Mouse (Mus musculus): ENCODE results near the gene Asic4. TPM values are rescaled to one million over a fixed set of nuclear protein-coding genes. Genes with fewer than 3 reads are reported as not detected.

Asic4 gene
- polyA plus RNA-seq (2014; fragmentation: Illumina TruSeq; extraction: RNeasy Lipid Tissue Mini Kit (QIAGEN cat#74804); ENCODE audit: low read depth, low replicate concordance): not detected

DNA sequence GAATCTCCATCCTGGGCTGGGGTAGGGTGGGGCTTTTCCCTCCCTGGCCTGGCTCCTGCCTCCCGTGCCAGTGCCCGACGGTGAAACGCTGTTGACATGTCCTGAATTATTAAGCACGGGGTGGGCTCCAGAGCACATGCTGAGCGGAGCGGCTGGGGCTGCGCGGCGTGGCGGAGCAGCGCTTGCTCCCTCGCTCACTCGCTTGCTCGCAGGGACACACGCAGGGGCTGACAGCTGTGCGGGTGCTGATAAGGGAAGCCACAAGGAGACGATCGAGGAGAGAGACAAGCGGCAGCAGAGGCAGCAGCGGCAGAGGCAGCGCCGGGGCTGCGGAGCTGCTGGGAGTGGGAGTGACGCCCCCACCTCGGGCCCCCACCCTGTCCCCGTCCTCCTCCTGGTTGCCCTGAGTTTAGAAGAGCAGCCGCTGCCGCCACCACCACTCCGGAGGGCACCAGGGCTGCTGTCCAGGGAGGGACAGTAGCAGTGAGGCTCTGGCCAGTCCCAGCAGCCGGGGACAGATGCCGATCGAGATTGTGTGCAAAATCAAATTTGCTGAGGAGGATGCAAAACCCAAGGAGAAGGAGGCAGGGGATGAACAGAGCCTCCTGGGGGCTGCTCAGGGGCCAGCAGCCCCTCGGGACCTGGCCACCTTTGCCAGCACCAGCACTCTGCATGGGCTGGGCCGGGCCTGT lies at the start of gene Asic4:
Gene Asic4 (plus strand): TSS at position 123 of the 692 bp plus-strand sequence.

DNA sequence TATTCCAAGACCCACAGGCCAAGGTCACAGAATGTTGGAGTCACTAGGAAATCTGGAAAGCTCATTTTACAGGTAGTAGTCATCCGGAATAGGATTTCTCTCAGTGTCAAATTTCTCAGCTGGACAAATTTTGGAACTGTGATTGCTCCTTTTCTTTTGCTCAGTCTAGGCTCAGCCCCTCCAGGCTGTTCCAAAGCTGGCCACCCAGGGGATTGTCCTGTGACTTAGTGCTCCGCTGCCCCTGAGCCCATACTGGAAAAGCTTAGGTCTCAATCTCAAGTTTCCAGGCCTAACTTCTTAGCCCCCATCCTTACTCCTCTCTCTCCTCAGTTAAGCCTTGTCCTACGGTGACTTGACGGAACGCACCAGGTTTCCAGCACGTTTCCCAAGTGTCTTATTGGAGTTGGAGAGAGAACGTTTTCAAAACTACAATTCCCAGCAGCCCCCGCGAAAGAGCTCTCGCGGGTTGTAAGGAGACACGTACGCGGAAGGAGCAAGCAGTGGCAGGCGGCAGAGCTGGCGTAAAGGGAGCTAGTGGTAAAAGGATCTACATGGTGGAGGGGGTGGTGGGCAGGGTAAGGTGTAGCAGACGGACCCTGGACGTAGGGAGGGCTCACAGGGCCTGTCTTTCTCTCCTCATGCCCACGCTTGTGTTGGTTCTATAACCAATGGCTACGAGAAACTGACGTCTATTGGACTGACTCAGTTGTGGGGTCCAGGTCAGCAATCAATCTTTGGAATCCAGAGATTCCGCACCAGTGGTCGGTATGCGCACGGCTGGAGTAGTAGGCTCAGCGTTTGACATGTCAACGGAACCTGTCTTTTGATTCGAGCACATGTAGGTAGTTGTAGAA lies 14.5 kb upstream of the Asic4 start, which contains the start of gene Gmppa:
Gene Gmppa (plus strand): TSS at position 456 of the 854 bp plus-strand sequence.

DNA sequence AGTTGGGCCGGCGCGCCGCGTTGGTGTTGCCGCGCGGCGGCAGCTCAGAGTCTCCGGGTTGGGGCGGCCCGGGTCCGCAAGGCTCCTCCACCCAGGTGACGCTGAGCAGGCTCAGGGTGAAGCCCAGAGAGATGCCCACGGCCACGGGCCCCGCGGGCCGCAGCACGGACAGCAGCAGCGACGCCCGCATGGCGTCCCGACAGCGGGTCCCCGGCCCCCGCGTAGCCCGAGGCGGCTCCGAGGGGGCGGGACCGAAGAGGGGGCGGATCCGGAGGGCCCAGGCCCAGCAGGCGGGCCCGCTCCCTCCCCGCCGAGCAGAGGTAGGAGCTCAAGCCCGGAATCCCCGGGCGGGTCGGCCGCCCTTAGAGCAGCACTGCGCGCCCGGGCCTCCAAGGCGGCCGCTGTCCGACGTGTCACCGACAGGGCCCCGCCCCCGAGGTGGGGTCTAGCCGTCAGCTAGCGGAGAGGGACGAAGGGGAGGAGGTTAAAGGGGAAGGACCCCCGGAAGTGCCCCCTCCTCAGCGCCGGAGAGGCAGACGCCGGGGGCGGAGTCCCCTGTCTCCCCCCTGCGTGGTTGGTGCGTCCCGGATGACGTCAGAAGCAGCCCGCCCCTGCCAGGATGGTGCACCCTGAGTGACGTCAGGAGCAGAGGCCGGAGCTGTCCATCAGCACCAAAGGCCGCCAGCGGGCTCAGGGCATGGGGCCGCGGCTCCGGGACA lies 28.8 kb downstream of the Asic4 start, which contains the start of the genes Chpf and Tmem198:
Gene Chpf (minus strand): TSS at position 392 of the 719 bp plus-strand sequence.
Gene Tmem198 (plus strand): TSS at position 617 of the 719 bp plus-strand sequence.

DNA sequence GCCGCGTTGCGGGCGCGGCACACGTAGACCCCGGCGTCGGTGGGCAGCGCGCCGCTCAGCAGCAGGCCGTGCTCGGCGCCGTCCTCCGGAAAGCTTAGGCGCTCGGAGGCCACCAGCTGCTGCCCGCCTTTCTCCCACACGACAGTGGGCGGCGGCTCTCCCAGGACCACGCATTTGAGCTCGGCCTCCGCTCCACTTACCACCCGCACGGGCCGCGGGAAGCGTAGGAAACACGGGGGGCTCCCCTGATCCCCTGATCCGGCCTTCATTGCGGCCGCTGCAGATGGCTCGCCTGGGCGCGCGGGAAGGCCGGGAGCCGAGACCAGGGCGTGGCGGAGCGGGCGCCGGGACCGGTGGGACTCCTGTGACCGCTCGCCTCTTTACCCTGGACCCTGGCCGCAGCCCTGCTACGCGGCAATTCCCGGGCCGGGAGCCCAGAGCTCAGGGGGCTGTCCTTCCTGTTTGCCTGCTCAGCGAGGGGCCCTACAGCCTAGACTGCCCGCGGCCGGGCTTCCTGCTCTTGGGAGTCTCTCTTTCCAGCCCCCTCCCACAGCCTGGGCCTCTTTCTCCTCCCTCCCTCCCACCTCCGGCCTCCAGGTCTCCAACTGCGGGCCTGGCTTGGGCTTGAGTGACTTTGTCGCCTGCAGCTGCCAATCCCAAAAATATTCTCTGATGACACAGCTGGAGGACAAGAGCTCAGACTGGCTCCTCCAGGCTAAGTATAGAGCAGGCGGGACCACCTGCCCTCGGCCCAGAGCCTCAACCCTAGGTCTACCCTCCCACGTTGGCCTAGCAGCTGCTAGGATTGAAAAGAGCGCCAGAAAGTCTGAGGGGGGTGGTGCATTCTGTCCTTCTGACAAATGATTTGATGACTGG lies 56.0 kb downstream of the Asic4 start, which contains the start of gene Obsl1:
Gene Obsl1 (minus strand): TSS at position 497 of the 876 bp plus-strand sequence.

DNA sequence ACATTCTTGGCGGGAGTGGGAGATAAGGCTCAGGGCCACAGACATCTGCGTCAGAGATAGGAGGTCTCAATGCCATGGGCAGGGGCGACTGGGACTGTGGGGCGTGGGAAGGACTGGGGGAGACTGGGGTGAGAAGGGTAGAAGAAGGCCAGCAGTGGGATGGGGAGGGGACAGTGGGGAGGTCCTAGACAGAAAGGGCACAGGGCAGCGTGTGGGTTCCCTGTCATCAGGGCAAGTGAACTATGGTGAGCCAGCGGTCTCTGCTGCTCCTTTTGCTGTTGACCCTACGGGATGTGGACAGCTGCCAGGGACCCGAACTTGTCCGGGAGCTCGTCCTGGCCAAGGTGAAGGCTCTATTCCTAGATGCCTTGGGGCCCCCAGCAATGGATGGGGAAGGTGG lies 56.8 kb downstream of the Asic4 start, which contains the start of gene Inha:
Gene Inha (plus strand): TSS at position 72 of the 400 bp plus-strand sequence.

DNA sequence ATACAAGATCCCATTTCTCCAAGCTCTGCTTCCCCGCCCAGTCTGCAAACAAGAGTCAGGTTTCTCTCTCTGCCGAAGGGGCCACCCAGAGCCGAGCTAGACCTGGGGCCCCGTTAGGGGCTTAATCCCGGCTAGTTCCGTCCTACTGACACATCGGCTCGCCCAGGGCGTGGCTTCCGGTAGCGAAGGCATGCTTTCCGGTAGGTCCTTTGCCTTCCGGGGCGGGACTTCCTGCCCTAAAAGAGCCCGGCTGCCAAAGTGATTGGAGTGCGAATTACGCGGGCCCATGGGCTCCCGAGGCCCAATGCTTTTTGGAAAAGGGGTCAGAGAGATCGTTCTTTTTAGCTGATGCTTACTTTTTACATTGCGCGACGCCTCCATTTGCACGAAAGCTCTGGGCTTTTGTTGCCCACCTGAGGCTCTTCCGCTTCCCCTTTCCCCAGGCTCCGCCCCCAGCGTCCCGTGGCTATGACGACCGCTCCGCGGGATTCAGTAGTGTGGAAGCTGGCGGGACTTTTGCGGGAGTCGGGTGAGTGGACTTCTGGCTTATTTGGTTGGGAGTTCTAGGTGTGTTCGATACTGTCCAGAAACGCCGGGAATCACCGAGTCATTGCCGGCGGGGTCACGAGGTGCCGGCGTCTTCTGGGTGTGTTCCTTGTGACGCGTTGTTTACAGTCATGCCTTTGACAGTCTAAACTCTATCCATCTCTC lies 71.2 kb downstream of the Asic4 start, which contains the start of gene Stk11ip:
Gene Stk11ip (plus strand): TSS at position 209 of the 711 bp plus-strand sequence.

Other genes starting within 250 kb of the Asic4 start
- 5.0 TPM for gene Glb1l, start 239.6 kb upstream of the Asic4 start, polyA plus RNA-seq (2014; fragmentation: Illumina TruSeq; extraction: RNeasy Lipid Tissue Mini Kit (QIAGEN cat#74804); ENCODE audit: low read depth, low replicate concordance)
- 24.6 TPM for gene Stk16, start 239.6 kb upstream of the Asic4 start, polyA plus RNA-seq (2014; fragmentation: Illumina TruSeq; extraction: RNeasy Lipid Tissue Mini Kit (QIAGEN cat#74804); ENCODE audit: low read depth, low replicate concordance)
- 32.3 TPM for gene Tuba4a, start 230.6 kb upstream of the Asic4 start, polyA plus RNA-seq (2014; fragmentation: Illumina TruSeq; extraction: RNeasy Lipid Tissue Mini Kit (QIAGEN cat#74804); ENCODE audit: low read depth, low replicate concordance)
- not detected for gene A630095N17Rik, start 218.3 kb upstream of the Asic4 start, polyA plus RNA-seq (2014; fragmentation: Illumina TruSeq; extraction: RNeasy Lipid Tissue Mini Kit (QIAGEN cat#74804); ENCODE audit: low read depth, low replicate concordance)
- gene Dnajb2, start 214.0 kb upstream of the Asic4 start, polyA plus RNA-seq (2014; fragmentation: Illumina TruSeq; extraction: RNeasy Lipid Tissue Mini Kit (QIAGEN cat#74804); ENCODE audit: low read depth, low replicate concordance): 15.1 TPM
- gene Ptprn, start 185.9 kb upstream of the Asic4 start, polyA plus RNA-seq (2014; fragmentation: Illumina TruSeq; extraction: RNeasy Lipid Tissue Mini Kit (QIAGEN cat#74804); ENCODE audit: low read depth, low replicate concordance): not detected
- gene Resp18, start 172.0 kb upstream of the Asic4 start, polyA plus RNA-seq (2014; fragmentation: Illumina TruSeq; extraction: RNeasy Lipid Tissue Mini Kit (QIAGEN cat#74804); ENCODE audit: low read depth, low replicate concordance): not detected
- 4.9 TPM for gene Dnpep, start 132.4 kb upstream of the Asic4 start, polyA plus RNA-seq (2014; fragmentation: Illumina TruSeq; extraction: RNeasy Lipid Tissue Mini Kit (QIAGEN cat#74804); ENCODE audit: low read depth, low replicate concordance)
- 0.26 TPM for gene Des, start 90.1 kb upstream of the Asic4 start, polyA plus RNA-seq (2014; fragmentation: Illumina TruSeq; extraction: RNeasy Lipid Tissue Mini Kit (QIAGEN cat#74804); ENCODE audit: low read depth, low replicate concordance)
- not detected for gene Speg, start 75.1 kb upstream of the Asic4 start, polyA plus RNA-seq (2014; fragmentation: Illumina TruSeq; extraction: RNeasy Lipid Tissue Mini Kit (QIAGEN cat#74804); ENCODE audit: low read depth, low replicate concordance)
- gene Gmppa, start 14.5 kb upstream of the Asic4 start, polyA plus RNA-seq (2014; fragmentation: Illumina TruSeq; extraction: RNeasy Lipid Tissue Mini Kit (QIAGEN cat#74804); ENCODE audit: low read depth, low replicate concordance): 5.5 TPM
- gene Chpf, start 28.9 kb downstream of the Asic4 start, polyA plus RNA-seq (2014; fragmentation: Illumina TruSeq; extraction: RNeasy Lipid Tissue Mini Kit (QIAGEN cat#74804); ENCODE audit: low read depth, low replicate concordance): not detected
- not detected for gene Tmem198, start 29.1 kb downstream of the Asic4 start, polyA plus RNA-seq (2014; fragmentation: Illumina TruSeq; extraction: RNeasy Lipid Tissue Mini Kit (QIAGEN cat#74804); ENCODE audit: low read depth, low replicate concordance)
- gene Obsl1, start 56.0 kb downstream of the Asic4 start, polyA plus RNA-seq (2014; fragmentation: Illumina TruSeq; extraction: RNeasy Lipid Tissue Mini Kit (QIAGEN cat#74804); ENCODE audit: low read depth, low replicate concordance): not detected
- gene Inha, start 56.6 kb downstream of the Asic4 start, polyA plus RNA-seq (2014; fragmentation: Illumina TruSeq; extraction: RNeasy Lipid Tissue Mini Kit (QIAGEN cat#74804); ENCODE audit: low read depth, low replicate concordance): not detected
- gene Stk11ip, start 71.1 kb downstream of the Asic4 start, polyA plus RNA-seq (2014; fragmentation: Illumina TruSeq; extraction: RNeasy Lipid Tissue Mini Kit (QIAGEN cat#74804); ENCODE audit: low read depth, low replicate concordance): 0.87 TPM
- not detected for gene Slc4a3, start 95.8 kb downstream of the Asic4 start, polyA plus RNA-seq (2014; fragmentation: Illumina TruSeq; extraction: RNeasy Lipid Tissue Mini Kit (QIAGEN cat#74804); ENCODE audit: low read depth, low replicate concordance)

All from liver, adult 10 weeks (tissue).